In the genomic region with DNA sequence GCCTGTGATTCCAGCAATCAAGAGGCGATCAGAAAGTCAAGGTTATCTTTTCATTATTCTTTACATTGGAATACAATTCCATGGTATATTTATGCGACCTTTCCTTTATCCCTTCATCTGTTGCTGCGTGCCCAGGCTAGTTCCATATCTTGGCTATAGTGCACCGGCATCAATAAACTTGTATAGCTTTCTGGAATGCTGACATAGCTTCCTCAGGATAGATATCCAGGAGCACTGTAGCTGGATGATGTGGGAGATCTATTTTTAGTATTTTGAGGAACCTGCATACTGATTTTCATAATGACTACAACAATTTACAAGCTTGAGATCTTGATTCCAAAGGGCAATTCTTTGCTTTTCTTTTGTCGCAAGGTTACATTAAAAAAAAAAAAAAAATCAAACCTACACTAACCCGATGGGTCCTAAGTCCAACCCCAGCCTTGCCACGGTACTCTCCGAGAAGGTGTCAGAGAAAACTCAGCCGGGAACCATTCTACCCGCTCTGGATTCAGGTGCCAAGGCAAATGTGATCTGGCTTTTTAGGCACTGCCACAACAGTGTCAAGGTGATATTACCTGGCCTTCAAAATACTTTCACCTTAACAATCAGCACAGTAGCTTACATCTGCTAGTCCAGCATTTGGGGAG, we compare ENCODE assay signal across 32 mouse cellular contexts. TPM values are rescaled to one million over a fixed set of nuclear protein-coding genes. Genes with fewer than 3 reads are reported as not detected.
DNase-seq lines count a peak whose midpoint lies in the region; ATAC-seq and TF ChIP-seq lines count a peak whose summit lies in the region.
"Had no signal": no experiment of that assay in that cellular context is flagged by ENCODE, and none has a peak within 500 bp of the region (broad histone marks: within the 10 kb centered on the region; RNA-seq: fewer than 3 reads in every experiment).

No protein-coding gene starts in this region.

- no peak for ATAC-seq in kidney, embryonic 14.5 days (ENCODE audit: low FRiP score, low TSS enrichment)
- no peak for ATAC-seq in neural tube, embryonic 15.5 days (ENCODE audit: low FRiP score)
- ATAC-seq: forebrain, postnatal 0 days had no signal

- WGBS in kidney, embryonic 14.5 days, result 91% methylated on average over 10 of the region's 10 CpGs
- WGBS in neural tube, embryonic 15.5 days, result 92% methylated on average over 10 of the region's 10 CpGs

- no peak for DNase-seq in gastrocnemius, adult 2 months
- DNase-seq in gastrocnemius, adult 8-10 months (ENCODE audit: low spot score in 2 of 2), result no peak
- peak; percentile 44 for DNase-seq in kidney, postnatal 10 days
- DNase-seq in ES-E14 (ENCODE audit: low read depth, low spot score) (no peak), adipocyte (ENCODE audit: low spot score) (no peak)
- peak; percentile 52 to 69 for DNase-seq in kidney, postnatal 25 days
- DNase-seq: adrenal gland, postnatal 10 days; cerebellum, adult 8-10 months; cerebellum, postnatal 25 days; forebrain, postnatal 0 days; gastrocnemius, postnatal 25 days; heart, adult 11 months; heart, postnatal 36 days; layer of hippocampus, adult 9-11 months; lung, postnatal 36 days; right cerebral cortex, postnatal 14 days; spleen, adult 18-20 months; thymus, adult 2 months; thymus, postnatal 36 days had no signal

- no peak overlapping the region for H3K4me3 ChIP-seq in gastrocnemius, adult 2 months
- H3K4me3 ChIP-seq in kidney, embryonic 14.5 days (ENCODE audit: low read length), result no peak overlapping the region
- no peak overlapping the region for H3K4me3 ChIP-seq in ES-E14 (ENCODE audit: insufficient read depth in 1 of 2, low read depth in 1 of 2, low read length in 2 of 2, poor library complexity in 1 of 2, severe bottlenecking in 1 of 2)
- no peak overlapping the region for H3K4me3 ChIP-seq in neural tube, embryonic 15.5 days (replicated peaks)
- H3K4me3 ChIP-seq: embryonic facial prominence, embryonic 10.5 days; embryonic facial prominence, embryonic 15.5 days; forebrain, embryonic 12.5 days; heart, embryonic 10.5 days; heart, embryonic 15.5 days; limb, embryonic 10.5 days; limb, embryonic 15.5 days; midbrain, embryonic 12.5 days; neural tube, embryonic 13.5 days had no signal

- no peaks in the 10 kb centered on the region for H3K27me3 ChIP-seq in kidney, embryonic 14.5 days (ENCODE audit: control insufficient read depth, insufficient read depth, low read length)
- H3K27me3 ChIP-seq in neural tube, embryonic 15.5 days (replicated peaks), result no peaks in the 10 kb centered on the region; the same call in 1 of the 2 replicates
- H3K27me3 ChIP-seq: embryonic facial prominence, embryonic 15.5 days; heart, embryonic 15.5 days; limb, embryonic 15.5 days; midbrain, embryonic 12.5 days; neural tube, embryonic 13.5 days had no signal

- 0 out of 2 replicates have a peak overlapping the region, but pooled peaks have one; percentile 86 for H3K27ac ChIP-seq in gastrocnemius, adult 2 months
- H3K27ac ChIP-seq in kidney, embryonic 14.5 days (ENCODE audit: low read depth, low read length), result no peak overlapping the region
- H3K27ac ChIP-seq in ES-E14 (ENCODE audit: insufficient read depth, low read depth, low read length, poor library complexity, severe bottlenecking), result no peak overlapping the region
- no peak overlapping the region for H3K27ac ChIP-seq in neural tube, embryonic 15.5 days (replicated peaks)
- H3K27ac ChIP-seq: embryonic facial prominence, embryonic 10.5 days; embryonic facial prominence, embryonic 15.5 days; forebrain, embryonic 12.5 days; heart, embryonic 10.5 days; heart, embryonic 15.5 days; hindbrain, embryonic 14.5 days; limb, embryonic 10.5 days; limb, embryonic 15.5 days; midbrain, embryonic 12.5 days; neural tube, embryonic 13.5 days had no signal

- no peaks in the 10 kb centered on the region for H3K9me3 ChIP-seq in kidney, embryonic 14.5 days (ENCODE audit: control insufficient read depth, low read length)
- no peaks in the 10 kb centered on the region for H3K9me3 ChIP-seq in ES-E14 (ENCODE audit: control insufficient read depth, insufficient read depth, low read depth, low read length)
- H3K9me3 ChIP-seq in neural tube, embryonic 15.5 days (replicated peaks), result no peaks in the 10 kb centered on the region
- H3K9me3 ChIP-seq: embryonic facial prominence, embryonic 10.5 days; embryonic facial prominence, embryonic 15.5 days; forebrain, embryonic 12.5 days; G1E; heart, embryonic 10.5 days; heart, embryonic 15.5 days; limb, embryonic 10.5 days; limb, embryonic 15.5 days; midbrain, embryonic 12.5 days; neural tube, embryonic 13.5 days had no signal

- TF ChIP-seq CTCF in gastrocnemius, adult 2 months (IDR thresholded peaks at IDR 0.05), result no peak

- H3K9ac ChIP-seq in kidney, embryonic 14.5 days (ENCODE audit: low read depth, low read length), result no peak overlapping the region
- H3K9ac ChIP-seq in ES-E14 (ENCODE audit: insufficient read depth, low read depth, low read length, poor library complexity, severe bottlenecking), result 0 out of 2 replicates have a peak overlapping the region, but pooled peaks have one; percentile 5
- H3K9ac ChIP-seq in neural tube, embryonic 15.5 days (replicated peaks), result no peak overlapping the region
- H3K9ac ChIP-seq: embryonic facial prominence, embryonic 15.5 days; forebrain, embryonic 12.5 days; forebrain, postnatal 0 days; heart, embryonic 15.5 days; hindbrain, embryonic 14.5 days; limb, embryonic 15.5 days; midbrain, embryonic 12.5 days; neural tube, embryonic 13.5 days had no signal

- 0 out of 2 replicates have a peak, but pooled peaks cover 4% of the 10 kb centered on the region for H3K4me1 ChIP-seq in kidney, embryonic 14.5 days (ENCODE audit: control insufficient read depth, insufficient read depth, low read length)
- H3K4me1 ChIP-seq in ES-E14 (ENCODE audit: control insufficient read depth in 2 of 2, insufficient read depth in 2 of 2, low read length in 2 of 2, poor library complexity in 1 of 2), result peaks cover 0 to 3% of the 10 kb centered on the region in 2 experiments; a peak in 1 of 4 replicates
- no peaks in the 10 kb centered on the region for H3K4me1 ChIP-seq in neural tube, embryonic 15.5 days
- H3K4me1 ChIP-seq: forebrain, embryonic 12.5 days; midbrain, embryonic 12.5 days; neural tube, embryonic 13.5 days had no signal

- H3K4me2 ChIP-seq in kidney, embryonic 14.5 days (replicated peaks; ENCODE audit: low read depth, low read length), result no peak overlapping the region
- H3K4me2 ChIP-seq in neural tube, embryonic 15.5 days, result no peak overlapping the region
- H3K4me2 ChIP-seq: embryonic facial prominence, embryonic 15.5 days; forebrain, embryonic 12.5 days; heart, embryonic 15.5 days; hindbrain, embryonic 14.5 days; limb, embryonic 15.5 days; midbrain, embryonic 12.5 days; neural tube, embryonic 13.5 days had no signal

- in situ Hi-C loops in ES-E14 (cut with MboI; ENCODE audit: low sequenced_read_pairs in 2 of 2, unreplicated experiment in 2 of 2), result no loop called here

- intact Hi-C loops in gastrocnemius, adult 2 months (cut with DNase I), result loop anchor here (10.0 kb wide), 1 partner anchor 139 kb away; no protein-coding TSS in a partner anchor

- no peaks in the 10 kb centered on the region for H3K36me3 ChIP-seq in kidney, embryonic 14.5 days (ENCODE audit: control insufficient read depth, insufficient read depth, low read length)
- H3K36me3 ChIP-seq in ES-E14 (ENCODE audit: control insufficient read depth, insufficient read depth, low read length, poor library complexity, severe bottlenecking), result no peaks in the 10 kb centered on the region
- H3K36me3 ChIP-seq in neural tube, embryonic 15.5 days, result no peaks in the 10 kb centered on the region
- H3K36me3 ChIP-seq: embryonic facial prominence, embryonic 10.5 days; embryonic facial prominence, embryonic 15.5 days; forebrain, embryonic 12.5 days; G1E; heart, embryonic 10.5 days; heart, embryonic 15.5 days; limb, embryonic 10.5 days; limb, embryonic 15.5 days; midbrain, embryonic 12.5 days; neural tube, embryonic 13.5 days had no signal

TF ChIP-seq in ES-E14, 5 proteins besides CTCF, POLR2A, EP300 and RAD21:
- TF ChIP-seq ZC3H11A (IDR thresholded peaks at IDR 0.05; ENCODE audit: borderline replicate concordance, low read depth, low read length) (no peak), HCFC1 (IDR thresholded peaks at IDR 0.05; ENCODE audit: borderline replicate concordance, insufficient read depth, low read length) (no peak), MAFK (IDR thresholded peaks at IDR 0.05; ENCODE audit: insufficient read depth, low read depth, low read length) (no peak), CHD2 (IDR thresholded peaks at IDR 0.05; ENCODE audit: low read depth, low read length) (no peak), ZNF384 (IDR thresholded peaks at IDR 0.05; ENCODE audit: low read depth, low read length) (no peak)

RNA-seq across cellular contexts. Expression of a gene that starts 8.4 kb away (rescaled TPM):
- 1 to 10 TPM; 3.4 to 5.3 TPM for total RNA-seq in gastrocnemius, adult 2 months (2021)
- total RNA-seq in gastrocnemius, adult 8-10 months (2022), result 1 to 10 TPM; 3.1 to 5.2 (median 3.4) TPM
- polyA plus RNA-seq in kidney, embryonic 14.5 days (2014; fragmentation: Nextera tagmentation; extraction: Ambion mirVana), result 16.0 and 40.3 TPM in 2 replicates
- total RNA-seq in ES-E14 (2012; rRNA removed), result 5.4 and 7.8 TPM in 2 replicates
- 37.5 and 39.1 TPM in 2 replicates for polyA plus RNA-seq in neural tube, embryonic 15.5 days (2015; fragmentation: Nextera tagmentation; extraction: Ambion mirVana)

RNA-seq across cellular contexts. Expression of a gene that starts 51.2 kb away (rescaled TPM):
- 100 to 1,000 TPM; 118 to 147 TPM for total RNA-seq in gastrocnemius, adult 2 months (2021)
- total RNA-seq in gastrocnemius, adult 8-10 months (2022), result 100 to 1,000 TPM in 3 of 4 experiments, 10 to 100 TPM in 1; 88.8 to 135 (median 117) TPM
- polyA plus RNA-seq in kidney, embryonic 14.5 days (2014; fragmentation: Nextera tagmentation; extraction: Ambion mirVana), result 35.4 and 43.0 TPM in 2 replicates
- 59.3 and 62.0 TPM in 2 replicates for total RNA-seq in ES-E14 (2012; rRNA removed)
- 33.6 and 41.2 TPM in 2 replicates for polyA plus RNA-seq in neural tube, embryonic 15.5 days (2015; fragmentation: Nextera tagmentation; extraction: Ambion mirVana)

Comparison
In these comparisons a context has a peak if more than half of its experiments do, and no peak if none do; other contexts are left out.
1. DNase-seq: peak in kidney, postnatal 10 days (single experiment) and kidney, postnatal 25 days (2 of 2); none in gastrocnemius, adult 2 months (single experiment), gastrocnemius, adult 8-10 months (0 of 2), ES-E14 (single experiment) and adipocyte (single experiment).